Mouse (Mus musculus) testis, adult 2 months (tissue): ENCODE measurements at regions not wholly inside any gene's neighbourhood (a gene's known extent, or its start where the extent isn't known, plus 50 kb on each side); places are given as distances from the start of the nearest gene placed in this dataset.

Source experiments
- CTCF ChIP-seq: fragments of 200-500 bp; IDR thresholded peaks from 2 replicates; pipeline ENCODE4 v1.5.1; 2012; ENCODE audit warnings: low read depth, mild to moderate bottlenecking, inconsistent platforms, low read length, moderate library complexity; ENCODE audit not compliant: control insufficient read depth, insufficient read depth, insufficient replicate concordance
- POLR2A ChIP-seq: fragments of 200-500 bp; IDR thresholded peaks from 2 replicates; pipeline ENCODE4 v1.6.1; 2012; ENCODE audit warnings: low read depth, mild to moderate bottlenecking, inconsistent platforms, low read length, moderate library complexity; ENCODE audit not compliant: control insufficient read depth

- TF ChIP-seq CTCF, result peak; percentile 58; the same call in 1 of the 2 replicates
- no peak for TF ChIP-seq POLR2A
Measured at GRCm38 (mm10) chr14:37238632-37239032, 103.6 kb upstream of the Ghitm start.
